Mouse (Mus musculus) adipose tissue, adult 10 weeks (tissue): ENCODE results near the gene Olfr160. TPM values are rescaled to one million over a fixed set of nuclear protein-coding genes. Genes with fewer than 3 reads are reported as not detected.

Source experiments
- polyA plus RNA-seq: library from polyadenylated mRNA; stranded (reverse); fragments of 350-450 nt; fragmentation: Illumina TruSeq; extraction: RNeasy Lipid Tissue Mini Kit (QIAGEN cat#74804); gene quantifications from one replicate; pipeline ENCODE4 v1.2.3, GENCODE M21; 2014; ENCODE audit warnings: low read depth, low replicate concordance

The Olfr160 gene
- not detected for polyA plus RNA-seq

DNA sequence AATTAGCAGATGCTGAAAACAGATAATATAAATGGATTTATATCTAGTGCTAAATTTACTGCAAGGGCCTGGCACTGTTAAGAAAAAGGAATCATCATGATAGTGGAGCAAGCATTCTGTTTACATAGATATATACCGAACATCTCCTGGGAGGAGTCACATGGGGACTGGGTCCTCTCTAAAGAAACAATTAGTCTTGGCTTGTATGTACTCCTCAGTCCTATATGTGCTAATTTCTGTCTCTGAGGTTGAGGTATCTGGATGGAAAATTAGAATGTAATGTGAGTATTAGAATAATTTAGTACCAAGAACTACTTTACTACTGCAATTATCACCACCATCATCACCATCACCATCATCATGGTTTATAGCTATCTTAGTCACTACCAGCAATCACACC, at the start of gene Olfr160:
Gene Olfr160, minus strand, starts transcription at position 101 of the 400 bp plus-strand sequence.

DNA sequence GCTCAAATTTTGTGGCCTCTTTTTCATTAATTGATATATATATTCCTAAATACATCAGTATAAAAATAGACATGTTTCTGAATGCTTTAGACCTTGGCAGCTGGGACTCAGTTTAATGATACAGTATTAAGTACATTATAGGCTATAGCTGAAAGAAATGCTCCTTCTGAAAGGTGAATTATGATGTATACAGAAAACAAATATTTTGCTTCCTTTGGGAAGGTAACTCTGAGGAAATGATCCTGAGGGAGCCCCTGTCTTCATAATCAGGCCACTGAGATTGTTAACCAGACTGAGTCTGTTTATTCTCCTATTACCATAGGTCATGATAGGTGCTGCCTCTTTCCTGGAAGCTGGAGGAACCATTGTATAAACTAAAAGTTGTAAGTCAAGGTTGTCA, 28.8 kb upstream of the Olfr160 start, which contains the start of gene Olfr874:
Gene Olfr874, plus strand, starts transcription at position 301 of the 400 bp plus-strand sequence.

DNA sequence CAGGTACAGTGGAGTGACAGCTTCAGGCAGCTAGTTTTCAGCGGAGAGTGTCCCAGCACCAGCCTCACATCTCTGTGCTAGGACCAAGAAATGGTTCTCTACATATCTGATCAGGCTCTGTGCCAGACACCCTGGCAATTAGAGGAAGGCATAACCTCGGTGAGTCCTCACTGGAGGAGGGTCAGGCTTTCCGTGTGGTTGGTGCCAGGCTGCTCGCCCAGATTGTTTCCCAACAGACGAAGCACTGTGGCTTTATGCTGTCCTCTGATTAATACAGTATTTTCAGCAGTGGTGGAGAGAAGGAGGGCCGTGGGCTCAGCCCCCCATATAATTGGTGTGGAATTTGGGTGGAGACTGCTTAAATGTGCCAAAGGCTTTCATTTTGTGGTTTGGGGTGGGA, 46.9 kb downstream of the Olfr160 start, which contains the start of gene Panx3:
Gene Panx3, minus strand, starts transcription at position 121 of the 400 bp plus-strand sequence.

Other genes with a start within 250 kb of the Olfr160 start
- 23.1 TPM for gene Msantd2, start 226.9 kb downstream of the Olfr160 start, polyA plus RNA-seq
- 53.7 TPM for gene Esam, start 188.2 kb downstream of the Olfr160 start, polyA plus RNA-seq
- 14.4 TPM for gene Vsig2, start 177.0 kb downstream of the Olfr160 start, polyA plus RNA-seq
- gene Nrgn, start 163.3 kb downstream of the Olfr160 start, polyA plus RNA-seq: 21.5 TPM
- 19.3 TPM for gene Siae, start 160.6 kb downstream of the Olfr160 start, polyA plus RNA-seq
- gene Spa17, start 102.5 kb downstream of the Olfr160 start, polyA plus RNA-seq: 56.0 TPM
- 84.2 TPM for gene Tbrg1, start 58.9 kb downstream of the Olfr160 start, polyA plus RNA-seq
- gene Panx3, start 47.0 kb downstream of the Olfr160 start, polyA plus RNA-seq: not detected
- not detected for gene Olfr874, start 28.9 kb upstream of the Olfr160 start, polyA plus RNA-seq
- not detected for gene Olfr875, start 55.6 kb upstream of the Olfr160 start, polyA plus RNA-seq
- not detected for gene Olfr876, start 86.8 kb upstream of the Olfr160 start, polyA plus RNA-seq
- not detected for gene Olfr877, start 138.0 kb upstream of the Olfr160 start, polyA plus RNA-seq
- gene Olfr145, start 180.5 kb upstream of the Olfr160 start, polyA plus RNA-seq: not detected
- not detected for gene Olfr878, start 201.6 kb upstream of the Olfr160 start, polyA plus RNA-seq